Mouse (Mus musculus): Measurements from ENCODE around the gene Grik3.

- no peak for TF ChIP-seq CTCF (IDR thresholded peaks at IDR 0.05; ENCODE audit: low read depth)
- no peak for TF ChIP-seq EP300 (optimal IDR thresholded peaks at IDR 0.05)
Measured at GRCm38 (mm10) chr4:125502861-125503260, 12.4 kb downstream of the Grik3 start.
